Mouse (Mus musculus) liver, embryonic 14.5 days (tissue): ENCODE data around the gene Rab11b. TPM values are rescaled to one million over a fixed set of nuclear protein-coding genes. Genes with fewer than 3 reads are reported as not detected.
"Not testable (repeated sequence)": the region's sequence is repeated elsewhere in the genome, so short reads cannot be mapped to it uniquely, and the experiment has no call there.

Source experiments
- ATAC-seq: fragments of 200-750 bp; cut with Nextera tagmentation; 2 replicates; pipeline ENCODE4 v1.8.0; 2017; ENCODE audit warnings: moderate number of reproducible peaks, mild to moderate bottlenecking, moderate library complexity; ENCODE audit not compliant: insufficient read depth
- DNase-seq, 3 experiments: peaks; one replicate each; pipeline ENCODE4 v3.0.0-alpha.2; 2012 to 2013; ENCODE audit warnings: low read depth in 3 of 3, low spot score in 3 of 3
- H3K27ac ChIP-seq: fragments of 300-500 bp; sonication (generic); 2 replicates; pipeline ENCODE4 v1.5.1; 2014; ENCODE audit warnings: moderate library complexity, mild to moderate bottlenecking, control low read depth, inconsistent platforms
- H3K27me3 ChIP-seq: fragments of 300-500 bp; sonication (generic); 2 replicates; pipeline ENCODE4 v1.6.1; 2014; ENCODE audit warnings: mild to moderate bottlenecking, low read length, moderate library complexity; ENCODE audit not compliant: control insufficient read depth, insufficient read depth
- H3K36me3 ChIP-seq: fragments of 300-500 bp; sonication (generic); replicated peaks from 2 replicates; pipeline ENCODE4 v1.6.1; 2014; ENCODE audit warnings: low read depth; ENCODE audit not compliant: control insufficient read depth, insufficient read depth
- H3K4me1 ChIP-seq, 2 experiments: fragments of 200-500 bp in 1 of 2; fragments of 300-500 bp in 1 of 2; sonication (generic) in 1 of 2; replicated peaks; 2 replicates each; pipeline ENCODE4 v1.6.1; 2012 to 2014; ENCODE audit warnings: antibody characterized with exemption in 1 of 2, inconsistent platforms in 1 of 2, low read length in 1 of 2; ENCODE audit not compliant: control insufficient read depth in 2 of 2, insufficient read depth in 2 of 2
- H3K4me2 ChIP-seq: fragments of 300-500 bp; sonication (generic); 2 replicates; pipeline ENCODE4 v1.6.1; 2014; ENCODE audit warnings: low read depth, mild to moderate bottlenecking, control low read depth, moderate library complexity
- H3K4me3 ChIP-seq, 2 experiments: fragments of 200-500 bp in 1 of 2; fragments of 300-500 bp in 1 of 2; sonication (generic) in 1 of 2; 2 replicates each; pipeline ENCODE4 v1.5.1; 2012 to 2014; ENCODE audit warnings: low read depth in 2 of 2, low read length in 2 of 2, mild to moderate bottlenecking in 2 of 2, control low read depth in 1 of 2, inconsistent platforms in 1 of 2, moderate library complexity in 1 of 2; ENCODE audit not compliant: insufficient read depth in 1 of 2
- H3K9ac ChIP-seq: fragments of 300-500 bp; sonication (generic); replicated peaks from 2 replicates; pipeline ENCODE4 v1.6.1; 2014; ENCODE audit warnings: mild to moderate bottlenecking, control low read depth, moderate library complexity
- H3K9me3 ChIP-seq: fragments of 300-500 bp; sonication (generic); 2 replicates; pipeline ENCODE4 v1.6.1; 2016; ENCODE audit warnings: low read length, mixed read lengths; ENCODE audit not compliant: control insufficient read depth
- CTCF ChIP-seq: IDR thresholded peaks from 2 replicates; pipeline ENCODE4 v1.5.1; 2016; ENCODE audit warnings: antibody characterized with exemption, low read depth, control low read depth
- EP300 ChIP-seq: IDR thresholded peaks from 2 replicates; pipeline ENCODE4 v1.6.1; 2016; ENCODE audit warnings: antibody characterized with exemption, low read depth
- WGBS: fragments of 180-500 bp; shearing (Covaris S2); extraction: QIAGEN DNeasy Blood & Tissue Kit; methylation state at CpG from one replicate; pipeline ENCODE4 v1.1.7; 2014; ENCODE audit not compliant: insufficient replicate concordance; 5-methylcytosine and 5-hydroxymethylcytosine counted together
- polyA plus RNA-seq, 2 experiments: library from polyadenylated mRNA; depleted of rRNA in 1 of 2; stranded (reverse) in 1 of 2; unstranded in 1 of 2; fragments of >200 nt; fragmentation: Nextera tagmentation in 1 of 2; extraction: Ambion mirVana in 1 of 2; gene quantifications; 2 replicates each; pipeline versions ENCODE4 v1.2.1 to v1.2.3; 2012 to 2014

Gene Rab11b
- polyA plus RNA-seq, 2 experiments, result 62.6 to 91.1 TPM

GRCm38 (mm10) chr17:33751181-33751580 is 9.1 kb downstream of the Rab11b start:
- Histone ChIP-seq H3K36me3 (peaks cover 24% of the 10 kb centered on the region), H3K9ac (no peak overlapping the region), H3K9me3 (no peaks in the 10 kb centered on the region), H3K27me3 (no peaks in the 10 kb centered on the region), H3K4me1 (peaks cover 0 to 7% of the 10 kb centered on the region in 2 experiments; a peak in 1 of 4 replicates), H3K4me2 (no peak overlapping the region), H3K4me3 (no peak overlapping the region), H3K27ac (no peak overlapping the region)
- TF ChIP-seq EP300 (no peak), CTCF (no peak)
- ATAC-seq, result no peak
- no peak for DNase-seq

- peaks cover 32% of the 10 kb centered on the region for H3K36me3 ChIP-seq
- 89% methylated on average over 5 of the region's 5 CpGs for WGBS
- TF ChIP-seq CTCF (no peak), EP300 (no peak)
- peaks cover 0 to 2% of the 10 kb centered on the region in 2 experiments; a peak in 2 of 4 replicates for H3K4me1 ChIP-seq
- DNase-seq (no peak), ATAC-seq (no peak)
- H3K27me3 ChIP-seq, result no peaks in the 10 kb centered on the region
- no peaks in the 10 kb centered on the region for H3K9me3 ChIP-seq
- no peak overlapping the region for H3K27ac ChIP-seq
- no peak overlapping the region for H3K4me3 ChIP-seq
- no peak overlapping the region for H3K4me2 ChIP-seq
- no peak overlapping the region for H3K9ac ChIP-seq
Measured at GRCm38 (mm10) chr17:33749451-33749850, 10.9 kb downstream of the Rab11b start.

GRCm38 (mm10) chr17:33746011-33746410 is 14.3 kb downstream of the Rab11b start:
- WGBS, result 64% methylated on average over 2 of the region's 2 CpGs
- ATAC-seq, result peak; percentile 65; the same call in 1 of the 2 replicates
- H3K9me3 ChIP-seq, result no peaks in the 10 kb centered on the region
- 0 out of 2 replicates have a peak, but pooled peaks have one; percentile 19 for TF ChIP-seq EP300
- peak; percentile 77 for TF ChIP-seq CTCF
- H3K4me3 ChIP-seq, result no peak overlapping the region
- no peak overlapping the region for H3K27ac ChIP-seq
- H3K27me3 ChIP-seq, result no peaks in the 10 kb centered on the region
- H3K4me2 ChIP-seq, result no peak overlapping the region
- DNase-seq, result peak; percentile 33 to 47 (median 35)
- no peak overlapping the region for H3K9ac ChIP-seq
- H3K4me1 ChIP-seq, result peaks cover 0 to 2% of the 10 kb centered on the region in 2 experiments; a peak in 2 of 4 replicates
- H3K36me3 ChIP-seq, result peaks cover 29% of the 10 kb centered on the region

GRCm38 (mm10) chr17:33744686-33745384 is 15.5 kb downstream of the Rab11b start:
- no peak overlapping the region for H3K4me2 ChIP-seq
- H3K36me3 ChIP-seq, result peaks cover 28% of the 10 kb centered on the region
- WGBS, result 70% methylated on average over 5 of the region's 5 CpGs
- DNase-seq (no peak), ATAC-seq (no peak)
- peaks cover 0 to 2% of the 10 kb centered on the region in 2 experiments; a peak in 2 of 4 replicates for H3K4me1 ChIP-seq
- no peak for TF ChIP-seq CTCF
- no peaks in the 10 kb centered on the region for H3K9me3 ChIP-seq
- no peak overlapping the region for H3K27ac ChIP-seq
- H3K27me3 ChIP-seq, result no peaks in the 10 kb centered on the region
- H3K9ac ChIP-seq, result no peak overlapping the region
- H3K4me3 ChIP-seq, result no peak overlapping the region

GRCm38 (mm10) chr17:33742420-33742819 is 17.9 kb downstream of the Rab11b start:
- H3K4me3 ChIP-seq, result no peak overlapping the region
- no peak overlapping the region for H3K9ac ChIP-seq
- WGBS, result 87% methylated on average over 1 of the region's 1 CpGs
- TF ChIP-seq EP300 (no peak), CTCF (no peak)
- H3K27me3 ChIP-seq, result no peaks in the 10 kb centered on the region
- DNase-seq (no peak), ATAC-seq (no peak)
- peaks cover 0 to 2% of the 10 kb centered on the region in 2 experiments; a peak in 1 of 4 replicates for H3K4me1 ChIP-seq
- H3K4me2 ChIP-seq, result no peak overlapping the region
- H3K9me3 ChIP-seq, result no peaks in the 10 kb centered on the region
- H3K36me3 ChIP-seq, result peaks cover 11% of the 10 kb centered on the region
- H3K27ac ChIP-seq, result no peak overlapping the region

GRCm38 (mm10) chr17:33733526-33733925 is 26.8 kb downstream of the Rab11b start:
- H3K9me3 ChIP-seq, DNase-seq, H3K27ac ChIP-seq, H3K4me3 ChIP-seq, H3K4me1 ChIP-seq, H3K27me3 ChIP-seq, ATAC-seq, H3K4me2 ChIP-seq, H3K9ac ChIP-seq, H3K36me3 ChIP-seq: not testable (repeated sequence)
- WGBS, result 45% methylated on average over 10 of the region's 10 CpGs

GRCm38 (mm10) chr17:33732556-33733083 is 27.7 kb downstream of the Rab11b start:
- 54% methylated on average over 9 of the region's 9 CpGs for WGBS
- not testable (repeated sequence) for ATAC-seq, DNase-seq

More at GRCm38 (mm10) chr17:33732556-33733083, 27.7 kb downstream of the Rab11b start:
- H3K4me1 ChIP-seq, H3K4me3 ChIP-seq, H3K27ac ChIP-seq, H3K36me3 ChIP-seq, H3K27me3 ChIP-seq, H3K9ac ChIP-seq, H3K4me2 ChIP-seq, H3K9me3 ChIP-seq: not testable (repeated sequence)
